Mouse (Mus musculus) spleen, adult 12 weeks (tissue): Measurements from ENCODE around the gene Eda2r.

Experiments used
- DNase-seq: peaks from one replicate; pipeline ENCODE4 v3.0.0; 2022; ENCODE audit warnings: low spot score

Eda2r gene

GRCm38 (mm10) chrX:97377065-97377421, at the start of gene Eda2r:
Gene Eda2r (minus strand): TSS chrX:97377216.
- no peak for DNase-seq

- no peak for DNase-seq
Measured at GRCm38 (mm10) chrX:97397872-97398271, 20.9 kb upstream of the Eda2r start.

GRCm38 (mm10) chrX:97378076-97378475, 1.1 kb upstream of the Eda2r start:
- DNase-seq: no peak

- DNase-seq: no peak
Measured at GRCm38 (mm10) chrX:97376321-97377064, 523 bp downstream of the Eda2r start.

GRCm38 (mm10) chrX:97372826-97373225, 4.2 kb downstream of the Eda2r start:
- no peak for DNase-seq

- no peak for DNase-seq
Measured at GRCm38 (mm10) chrX:97369206-97369605, 7.8 kb downstream of the Eda2r start.

GRCm38 (mm10) chrX:97368741-97369140, 8.3 kb downstream of the Eda2r start:
- no peak for DNase-seq

GRCm38 (mm10) chrX:97360919-97361318, 16.1 kb downstream of the Eda2r start:
- DNase-seq: no peak

- no peak for DNase-seq
Measured at GRCm38 (mm10) chrX:97327891-97328290, 49.1 kb downstream of the Eda2r start.
